Mouse (Mus musculus): ENCODE measurements around the gene Slc8a1.

The Slc8a1 gene

DNA sequence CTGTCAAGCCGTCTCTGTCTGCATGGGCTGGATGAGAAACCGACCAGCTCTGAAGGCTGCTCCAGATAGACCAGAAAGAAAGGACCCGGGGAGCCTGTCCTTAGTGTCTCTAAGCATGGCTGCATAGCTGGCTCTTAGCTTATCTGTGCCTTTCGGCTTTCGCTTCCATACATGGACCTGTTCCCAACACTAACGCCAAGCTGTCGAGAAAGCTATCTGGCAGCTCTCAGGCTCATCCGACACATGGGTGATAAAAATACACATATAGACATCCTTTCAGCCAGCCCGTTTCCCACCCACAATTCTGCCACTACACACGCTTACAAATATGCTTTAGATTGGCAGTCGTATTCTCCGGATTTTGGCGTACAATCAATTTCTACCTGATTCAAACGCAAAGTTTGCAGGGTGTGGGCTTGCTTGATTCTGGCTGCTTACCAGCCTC, at the start of gene Slc8a1:
Gene Slc8a1 (minus strand): TSS at position 67 of the 445 bp plus-strand sequence.
- peak; percentile 67 for DNase-seq

DNA sequence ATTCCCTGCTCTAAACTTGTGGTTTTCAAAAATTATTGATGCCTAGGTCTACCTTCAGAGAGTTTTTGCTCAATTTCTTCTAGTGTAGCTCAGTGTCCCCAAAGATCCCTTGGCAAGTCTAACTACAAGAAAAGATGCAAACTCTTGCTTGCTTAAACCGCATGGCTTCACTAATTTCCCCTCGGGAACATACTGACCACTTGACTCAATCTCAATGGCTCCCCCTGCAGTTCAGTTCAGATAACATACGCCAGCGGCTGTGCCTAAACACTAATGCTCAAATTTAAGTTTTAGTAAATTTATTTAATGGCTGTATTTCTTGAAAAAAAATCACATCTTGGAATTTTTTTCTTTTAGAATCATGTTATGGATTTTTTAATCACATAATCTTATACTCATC, 49.2 kb upstream of the Slc8a1 start:
- peak; percentile 35 for DNase-seq

DNA sequence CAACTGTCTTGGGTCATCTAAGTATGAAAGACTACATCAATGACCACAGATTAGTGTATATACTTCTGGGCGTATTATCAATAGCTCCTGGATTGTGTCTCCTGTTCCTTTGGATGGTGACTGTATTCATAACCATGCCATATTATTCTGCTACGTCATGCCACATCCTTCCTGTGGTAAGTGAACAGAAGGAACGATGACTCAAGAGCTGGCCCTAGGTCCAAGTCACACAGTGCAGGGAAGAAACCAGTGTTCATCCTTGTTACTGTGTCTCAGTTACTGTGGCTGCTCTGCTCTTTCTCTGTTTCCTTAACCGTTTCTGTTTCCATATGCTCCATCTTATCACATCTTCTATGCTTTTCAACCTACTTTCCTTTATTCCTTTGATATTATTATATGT, 44.1 kb upstream of the Slc8a1 start:
- no peak for DNase-seq

DNA sequence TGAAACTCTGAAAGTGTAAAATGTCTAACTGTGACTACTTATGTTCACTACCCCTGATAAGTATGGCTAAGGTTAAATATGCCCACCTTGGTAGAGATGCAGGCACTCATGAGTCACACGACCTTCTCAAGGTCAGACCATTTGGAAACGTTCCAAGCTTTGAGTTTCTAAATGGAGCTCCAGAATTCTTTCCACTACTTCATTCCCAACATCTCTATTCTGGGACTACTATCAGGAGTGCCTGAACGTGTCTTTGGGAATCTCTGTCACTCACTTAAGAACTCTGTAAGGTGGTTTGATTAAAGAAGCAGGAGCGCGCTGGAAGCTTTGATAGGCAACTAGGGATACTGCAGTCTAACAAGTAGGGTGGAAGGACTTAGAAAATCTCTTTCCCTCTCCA, 43.3 kb upstream of the Slc8a1 start:
- no peak for DNase-seq

DNA sequence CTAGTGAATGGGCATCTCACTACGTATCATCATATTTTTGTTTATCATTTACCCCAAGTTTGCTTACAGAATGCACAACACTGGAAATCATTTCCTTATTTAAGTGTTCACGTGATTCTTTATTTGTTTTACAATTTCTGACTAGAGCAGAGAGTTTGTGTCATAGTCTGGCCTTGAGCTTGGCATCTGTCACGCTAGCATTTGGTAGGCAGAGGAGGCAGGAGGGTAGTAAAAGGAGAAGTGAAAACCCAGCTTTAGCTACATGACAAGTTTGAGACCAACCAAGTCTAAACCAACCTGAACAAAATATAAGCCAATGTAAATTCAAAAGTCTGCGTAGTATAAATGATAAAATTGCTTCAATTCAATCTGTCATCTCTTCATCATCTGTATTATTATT, 41.7 kb upstream of the Slc8a1 start:
- no peak for DNase-seq

DNA sequence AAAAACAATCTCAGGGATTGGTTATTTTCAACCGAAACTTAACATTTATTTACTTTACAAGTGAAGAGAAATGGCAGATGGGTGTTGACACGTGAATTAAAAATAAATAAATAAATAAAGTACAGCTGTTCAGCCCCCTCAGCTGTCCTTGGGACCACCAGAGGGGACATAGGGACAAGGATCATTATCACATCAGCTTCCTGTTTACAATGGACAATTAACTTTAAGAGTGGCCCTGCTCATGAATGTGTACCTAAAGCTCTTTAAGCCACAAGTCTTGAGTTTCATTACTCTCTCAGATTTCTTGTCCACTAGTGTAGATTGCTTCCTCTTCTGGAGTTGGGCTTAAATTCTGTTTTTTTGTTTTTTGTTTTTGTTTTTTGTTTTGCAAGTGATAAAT, 12.5 kb upstream of the Slc8a1 start:
- no peak for DNase-seq

DNA sequence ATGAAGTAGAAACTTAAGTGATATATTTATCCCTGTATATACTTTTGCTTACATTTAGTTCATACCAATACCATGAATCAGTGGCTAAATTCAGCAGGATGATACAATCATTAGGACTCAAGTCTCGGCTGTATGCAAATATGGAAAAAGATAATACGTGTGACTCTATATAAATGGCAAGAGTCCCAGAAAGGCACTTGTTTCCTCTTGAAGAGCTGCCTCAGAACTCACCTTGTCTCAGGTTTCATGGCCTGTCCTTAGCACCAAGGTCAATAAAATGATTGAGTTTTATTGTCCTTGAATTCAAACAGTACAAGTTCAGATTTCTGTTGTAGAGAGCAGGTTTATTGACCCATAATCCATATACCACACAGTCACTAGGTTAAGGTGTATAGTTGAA, 4.9 kb upstream of the Slc8a1 start:
- DNase-seq = no peak

DNA sequence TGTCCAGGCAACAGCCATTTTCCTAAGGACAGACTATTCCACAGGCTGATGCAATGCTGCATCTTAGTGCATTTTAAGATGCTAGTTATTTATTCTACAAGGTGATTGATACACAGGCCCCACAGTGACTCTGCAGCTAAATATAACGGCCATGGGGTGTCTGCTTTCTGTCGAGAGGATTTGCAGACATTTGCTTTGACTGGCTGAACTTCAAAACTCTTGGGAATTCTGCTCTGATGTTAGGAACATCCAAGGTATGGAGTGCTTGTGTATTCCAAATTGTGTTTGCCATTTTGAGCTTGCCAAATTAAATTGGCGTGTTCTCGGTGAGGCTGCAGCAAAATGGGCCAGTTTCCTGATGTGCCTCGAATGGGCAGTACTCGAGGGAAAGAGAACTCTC, 2.4 kb upstream of the Slc8a1 start:
- no peak for DNase-seq

DNA sequence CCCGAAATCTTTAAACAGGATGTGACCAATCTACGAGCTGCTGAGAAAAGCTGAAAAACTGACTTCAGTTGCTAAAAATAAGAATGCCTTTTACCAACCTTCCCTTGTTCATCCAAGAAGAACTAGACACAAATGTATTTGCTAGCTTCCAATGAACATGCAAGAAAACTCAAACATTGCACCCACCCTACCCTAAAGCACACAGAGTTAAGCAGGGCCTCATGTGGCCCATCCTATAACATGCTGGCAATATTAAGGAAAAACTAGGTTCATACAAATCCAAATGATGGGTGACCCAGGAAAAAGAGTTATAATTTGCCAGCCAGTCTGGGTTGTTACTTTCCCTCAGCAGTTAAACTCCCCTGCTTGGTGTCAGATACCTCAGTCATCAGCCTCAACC, 398 bp downstream of the Slc8a1 start:
- DNase-seq = no peak

DNA sequence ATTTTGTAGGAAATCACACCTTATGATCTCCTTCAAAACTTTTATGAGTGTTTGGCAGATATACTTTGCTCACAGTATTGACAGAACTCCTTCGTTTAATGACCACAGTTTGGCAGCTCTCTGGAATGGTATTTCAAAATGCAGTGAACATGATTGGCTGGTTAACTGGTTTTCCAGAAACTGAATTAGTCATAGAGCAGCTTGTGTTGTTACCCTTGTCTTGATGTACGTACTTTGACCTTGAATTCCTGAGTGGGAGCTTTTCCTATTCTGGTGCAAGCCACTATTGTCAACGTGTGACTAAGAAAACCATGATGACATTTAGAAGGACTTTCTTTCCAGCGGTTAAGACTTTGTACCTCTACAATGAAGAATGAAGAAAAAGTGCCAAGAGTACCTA, 868 bp downstream of the Slc8a1 start:
- no peak for DNase-seq

DNA sequence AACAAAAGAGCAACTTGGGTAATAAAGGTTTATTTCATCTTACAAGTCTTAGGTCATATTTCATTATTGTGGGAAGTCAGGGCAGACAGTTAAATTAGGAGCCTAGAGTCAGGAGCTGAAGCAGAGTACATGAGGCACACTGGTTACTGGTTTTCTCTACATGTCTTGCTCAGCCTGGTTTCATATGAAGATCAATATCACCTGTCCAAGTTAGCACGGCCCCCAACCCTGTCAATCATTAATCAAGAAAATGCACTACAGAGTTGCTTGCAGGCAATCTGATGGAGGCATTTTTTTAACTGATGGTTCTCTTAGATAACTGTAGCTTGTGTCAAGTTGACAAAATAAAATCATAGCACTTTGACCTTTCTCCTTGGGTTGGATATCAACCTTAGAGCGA, 2.6 kb downstream of the Slc8a1 start:
- DNase-seq = no peak

DNA sequence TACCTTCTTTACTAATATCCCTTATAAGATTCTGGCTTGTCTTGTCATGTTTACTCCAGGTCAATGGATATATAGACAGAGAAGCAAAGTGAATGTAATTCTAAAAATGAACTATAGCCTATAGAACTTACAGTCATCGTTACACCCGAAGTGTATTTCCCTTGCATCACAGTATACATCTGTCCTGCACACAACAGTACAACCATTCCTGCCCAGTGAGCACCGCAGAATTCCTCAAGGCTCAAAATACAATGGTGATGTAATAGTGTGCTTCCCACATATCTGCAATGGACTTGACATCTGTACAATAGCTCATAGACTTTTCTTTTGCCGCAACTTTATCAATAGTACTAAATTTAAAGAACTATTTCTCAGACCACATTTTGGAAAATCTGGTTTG, 8.3 kb downstream of the Slc8a1 start:
- no peak for DNase-seq

DNA sequence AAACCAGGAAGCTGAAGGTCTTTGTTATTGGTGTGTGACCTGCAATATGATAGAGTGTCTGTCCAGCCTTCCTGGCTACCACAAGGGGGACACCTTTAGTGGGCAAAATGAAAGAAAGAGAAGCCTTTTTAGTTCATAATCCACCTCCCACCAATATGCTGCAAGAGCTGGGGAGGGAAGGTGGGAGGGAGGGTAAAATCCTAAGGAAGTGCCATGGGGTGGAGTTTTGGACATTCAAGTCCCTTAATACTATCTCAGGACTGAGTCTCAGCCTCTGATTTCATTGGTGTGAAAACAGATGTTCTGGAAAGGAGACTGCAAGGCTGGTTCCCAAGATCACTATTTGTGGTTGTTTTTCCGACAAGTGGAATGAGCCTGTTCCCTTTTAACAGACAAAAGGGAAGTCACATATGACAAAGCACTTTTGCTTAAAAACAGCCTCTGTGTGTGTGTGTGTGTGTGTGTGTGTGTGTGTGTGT, 25.9 kb downstream of the Slc8a1 start:
- no peak for DNase-seq

DNA sequence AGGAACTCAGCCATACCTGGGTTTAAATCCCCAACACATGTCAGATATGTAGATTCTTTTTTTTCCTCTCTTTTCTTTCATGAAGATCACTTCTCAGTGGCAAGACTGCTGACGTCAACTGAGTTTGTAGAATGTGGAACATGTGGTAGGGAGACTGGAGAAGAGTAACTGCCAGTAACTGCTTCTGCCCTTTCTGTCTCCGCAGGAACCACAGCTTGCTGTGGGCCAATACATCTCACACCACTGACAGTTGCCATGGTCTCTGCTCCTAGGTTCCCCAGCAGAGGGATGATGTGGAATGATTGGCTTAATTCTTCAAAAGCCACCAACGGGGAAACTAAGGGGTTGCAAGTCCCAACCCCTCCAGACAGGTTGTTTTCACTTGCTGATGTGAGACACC, 33.4 kb downstream of the Slc8a1 start:
- no peak for DNase-seq

DNA sequence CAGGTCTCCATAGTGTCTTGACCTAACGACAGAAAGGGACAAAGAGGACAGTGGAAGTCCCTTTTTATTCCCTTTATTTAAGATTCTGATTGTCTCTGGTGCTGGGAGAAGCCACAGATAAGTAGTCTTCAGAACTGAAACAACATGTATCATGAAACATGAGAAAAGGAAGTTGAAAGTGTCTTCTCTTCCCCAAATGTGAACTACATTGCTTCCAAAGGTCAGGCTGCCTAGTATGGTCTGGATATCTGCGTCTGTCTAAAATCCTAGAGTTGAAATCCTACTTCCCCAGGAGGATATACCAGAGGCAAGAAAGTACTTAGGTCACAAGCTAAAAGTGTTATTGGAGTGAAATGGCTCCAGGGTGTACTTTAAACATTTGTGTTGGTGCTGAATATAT, 34.9 kb downstream of the Slc8a1 start:
- DNase-seq = no peak

DNA sequence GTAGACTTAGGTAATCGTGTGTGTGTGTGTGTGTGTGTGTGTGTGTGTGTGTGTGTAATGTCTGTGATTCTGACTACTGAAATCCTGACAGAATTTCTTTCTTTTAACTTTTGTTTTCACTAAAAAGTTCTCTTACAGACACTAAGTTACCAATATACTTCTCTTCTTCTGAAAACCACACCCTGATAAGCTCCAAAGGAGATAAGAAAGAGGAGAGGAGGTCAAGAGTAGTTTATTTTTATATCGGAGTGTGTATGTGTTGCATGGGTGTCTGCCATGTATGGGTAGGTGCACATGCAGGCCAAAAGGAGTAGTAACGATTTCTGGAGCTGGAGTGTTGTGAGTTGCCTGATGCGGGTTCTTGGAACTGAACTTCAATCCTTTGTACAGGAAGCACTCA, 36.5 kb downstream of the Slc8a1 start:
- DNase-seq = no peak

DNA sequence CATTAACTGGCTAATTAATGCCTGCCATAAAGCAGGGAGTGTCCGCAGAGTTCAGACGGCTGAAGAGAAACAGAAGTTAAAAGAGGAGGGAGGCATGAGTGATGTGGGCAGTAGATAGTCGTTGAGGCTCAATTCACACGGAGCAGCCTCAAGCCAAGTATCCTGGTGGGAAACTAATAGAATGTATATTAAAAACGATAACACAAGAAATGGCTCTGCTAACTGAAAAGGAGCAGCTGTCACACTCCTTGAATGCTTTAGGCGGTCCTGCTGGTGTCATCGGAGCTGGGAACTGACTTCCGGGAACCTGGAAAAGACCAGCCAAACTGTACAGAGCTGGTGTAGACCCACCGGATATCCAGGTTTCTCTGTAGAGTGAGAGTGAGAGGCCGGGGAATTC, 39.4 kb downstream of the Slc8a1 start:
- DNase-seq = no peak

DNA sequence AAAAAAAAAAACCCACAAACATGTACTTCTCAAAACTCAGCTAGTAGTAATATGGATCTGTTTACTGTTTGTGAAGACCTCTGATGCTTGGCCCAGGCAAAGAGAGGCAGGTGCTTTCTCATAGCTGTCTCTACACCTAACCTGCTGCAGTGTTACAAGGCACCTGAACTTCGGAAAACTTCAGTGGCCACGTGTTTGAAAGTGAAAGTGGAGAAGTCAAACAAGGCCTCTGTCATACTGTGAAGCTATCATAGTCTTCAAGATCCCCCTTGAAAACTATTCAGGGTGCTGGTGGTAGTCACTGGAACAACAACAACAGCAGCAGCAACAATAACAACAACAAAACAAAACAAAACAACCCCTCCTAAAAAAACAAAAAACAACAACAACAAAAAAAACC, 40.5 kb downstream of the Slc8a1 start:
- no peak for DNase-seq

DNA sequence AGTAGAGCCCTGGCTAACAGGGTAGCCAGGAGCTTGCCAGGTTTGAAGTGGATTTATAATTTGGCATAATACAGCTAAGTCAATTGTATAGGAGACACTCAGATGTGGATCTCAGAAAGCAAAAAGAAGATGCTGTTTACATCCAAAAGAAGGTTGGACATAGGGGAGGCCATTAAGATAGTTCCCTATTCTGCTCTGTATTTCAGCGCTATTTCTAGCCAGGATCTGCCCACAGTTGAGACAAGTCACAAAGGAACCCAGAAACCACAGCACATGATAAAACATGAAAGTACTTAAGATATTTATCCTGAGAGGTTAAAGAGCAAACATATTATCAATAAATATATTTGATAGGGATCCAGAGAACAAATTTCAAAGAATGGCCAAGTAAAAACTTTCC, 43.2 kb downstream of the Slc8a1 start:
- no peak for DNase-seq

DNA sequence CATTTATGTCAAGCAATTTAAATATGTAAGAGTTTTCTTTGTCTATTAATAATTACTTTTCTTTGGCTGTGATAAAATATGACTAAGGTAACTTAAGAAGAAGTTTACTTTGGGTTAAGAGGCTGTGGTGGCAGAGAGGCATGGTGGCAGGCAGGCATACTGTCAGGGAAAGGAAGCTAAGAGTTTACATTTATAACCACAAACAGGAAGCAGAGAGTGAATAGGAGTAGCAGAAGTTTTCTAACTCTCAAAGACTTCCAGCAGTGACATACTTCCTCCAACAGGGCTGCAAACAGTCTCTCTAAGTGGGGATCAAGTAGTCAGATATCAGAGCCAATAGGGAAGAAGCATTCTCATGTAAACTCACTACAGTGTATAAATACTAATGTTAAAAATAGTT, 58.6 kb downstream of the Slc8a1 start:
- DNase-seq = no peak

DNA sequence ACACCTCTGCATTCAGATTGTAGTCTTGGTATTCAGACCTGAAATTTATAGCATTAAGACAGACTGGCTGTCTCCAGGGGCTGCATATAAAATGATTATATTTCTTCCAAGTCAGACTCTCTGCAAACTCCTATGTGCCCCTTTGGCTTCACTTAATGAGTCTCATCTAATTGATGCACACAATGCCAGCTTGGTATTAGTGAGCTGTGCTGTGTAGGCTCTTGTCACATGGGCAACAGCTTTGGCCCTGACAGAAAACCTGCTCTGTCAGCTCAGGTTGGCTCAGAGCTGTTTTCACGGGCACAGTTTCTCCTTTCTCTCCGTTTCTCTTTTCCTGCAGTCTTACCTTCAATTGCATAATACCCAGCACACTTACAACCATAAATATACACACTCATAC, 60.7 kb downstream of the Slc8a1 start:
- no peak for DNase-seq

DNA sequence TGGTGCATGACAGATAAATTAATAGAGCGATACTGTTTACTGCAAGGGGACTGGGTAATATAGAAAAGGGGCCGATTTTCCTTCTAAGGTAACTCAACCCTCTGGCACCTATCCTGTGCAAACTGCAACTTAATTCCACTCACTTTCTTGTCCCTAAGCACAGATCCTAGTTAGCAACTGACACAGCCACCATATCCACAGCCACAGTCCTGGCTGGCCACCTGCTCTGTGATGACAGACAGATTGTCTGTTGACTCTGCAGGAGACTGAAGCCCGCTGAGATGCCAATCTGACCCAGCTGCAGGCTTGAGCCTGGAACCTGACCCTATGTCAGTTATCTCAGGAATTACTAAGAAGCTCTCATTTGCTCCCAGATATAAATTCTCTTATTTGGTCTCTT, 62.0 kb downstream of the Slc8a1 start:
- no peak for DNase-seq

DNA sequence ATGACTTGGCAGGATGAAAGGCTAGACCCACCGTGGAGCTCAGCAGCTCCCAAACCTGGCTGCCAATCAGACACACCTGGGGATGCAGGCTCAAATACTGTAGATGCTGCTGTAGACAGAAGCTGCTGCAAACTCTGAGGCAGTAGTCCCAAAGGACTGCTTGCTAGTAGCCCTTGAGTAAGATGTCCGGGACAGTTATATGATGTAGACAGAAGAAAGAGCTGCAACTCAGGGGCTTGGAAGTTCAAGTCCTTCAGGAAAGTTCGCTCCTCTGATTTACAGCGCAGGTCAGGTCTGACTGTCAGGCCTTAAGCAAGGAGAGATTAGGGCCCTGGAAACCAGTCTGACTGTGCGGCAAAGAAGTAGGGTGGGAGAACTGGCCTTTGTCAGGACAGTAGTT, 66.9 kb downstream of the Slc8a1 start:
- no peak for DNase-seq

DNA sequence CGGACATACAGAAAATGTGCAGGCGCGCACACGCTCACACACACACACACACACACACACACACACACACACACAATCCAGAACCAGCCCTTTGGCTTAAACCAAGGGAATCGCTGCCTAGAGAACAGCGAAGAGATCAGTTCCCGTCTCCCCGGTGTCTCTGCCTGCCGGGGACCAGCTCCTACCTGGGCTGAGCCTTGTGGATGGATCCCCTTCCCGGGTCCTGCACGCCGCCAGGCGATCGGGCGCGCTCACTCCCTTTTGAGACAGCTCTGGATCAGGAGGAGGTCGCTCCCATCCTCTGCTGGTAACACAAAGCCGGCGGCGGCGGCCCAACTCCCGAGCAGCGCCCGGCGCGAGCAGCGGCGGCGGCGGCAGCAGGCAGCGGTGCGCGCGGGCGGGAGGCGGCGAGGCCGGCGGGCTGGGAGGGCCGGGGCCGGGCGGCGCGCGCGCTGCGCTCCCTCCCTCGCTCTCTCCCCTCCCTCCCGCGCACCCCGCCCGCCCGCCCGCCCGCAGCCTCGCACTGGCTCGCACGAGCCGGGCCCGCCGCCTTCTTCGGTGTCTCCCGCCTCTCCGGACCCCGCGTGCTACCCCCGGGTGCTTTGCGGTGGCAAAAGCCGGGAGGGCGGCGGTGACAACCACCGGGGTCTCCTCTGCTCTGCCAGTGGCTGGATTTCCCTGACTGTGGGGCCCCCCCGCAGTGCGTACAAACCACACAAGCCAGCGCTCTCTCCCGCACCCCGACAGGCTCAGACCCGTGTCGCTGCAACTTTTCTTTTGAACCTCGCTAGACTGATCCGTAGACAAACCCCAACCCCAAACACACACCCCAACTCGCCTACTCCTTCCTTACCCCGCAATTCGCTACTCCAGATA, 68.1 kb downstream of the Slc8a1 start:
- peak; percentile 79 for DNase-seq
